Mouse (Mus musculus): ENCODE data around the gene Qrich2.
"Not testable (repeated sequence)": the region's sequence is repeated elsewhere in the genome, so short reads cannot be mapped to it uniquely, and the experiment has no call there.

Gene Qrich2

DNA sequence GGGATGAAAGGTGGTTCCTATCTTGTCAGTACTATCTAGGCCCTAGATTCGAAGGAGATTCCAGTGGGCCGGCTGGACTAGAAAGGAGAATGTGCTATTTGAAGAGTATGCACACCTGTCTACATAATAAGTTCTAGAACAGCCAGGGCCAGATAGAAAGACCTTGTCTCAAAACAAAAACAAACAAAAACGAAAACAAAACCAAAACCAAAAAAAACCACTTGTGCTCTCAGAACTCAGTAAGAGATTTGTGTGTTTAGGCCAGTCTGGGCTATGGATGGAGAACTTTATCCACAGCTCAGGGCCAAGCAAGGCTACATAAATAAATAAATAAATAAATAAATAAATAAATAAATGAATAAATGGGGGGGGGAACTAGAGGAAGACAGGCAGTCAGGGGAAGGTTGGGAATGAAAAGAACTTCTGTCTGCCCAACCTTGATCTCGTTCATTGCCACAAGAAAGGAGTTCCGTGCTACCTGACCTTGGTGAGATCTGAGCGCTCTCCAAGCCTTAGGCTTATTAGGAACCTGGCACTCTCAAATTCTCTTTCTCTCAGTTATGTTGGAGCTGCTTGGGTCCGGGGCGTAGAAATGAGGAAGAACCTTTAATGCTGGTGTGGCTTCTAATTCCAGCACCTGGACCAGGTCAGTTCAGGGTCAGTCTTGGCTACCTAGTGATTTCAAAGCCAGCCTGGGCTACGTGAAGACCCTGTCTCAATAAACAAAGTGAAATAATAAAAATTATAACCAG, 36.0 kb downstream of the Qrich2 start:
- no peak for DNase-seq (ENCODE audit: low spot score)

DNA sequence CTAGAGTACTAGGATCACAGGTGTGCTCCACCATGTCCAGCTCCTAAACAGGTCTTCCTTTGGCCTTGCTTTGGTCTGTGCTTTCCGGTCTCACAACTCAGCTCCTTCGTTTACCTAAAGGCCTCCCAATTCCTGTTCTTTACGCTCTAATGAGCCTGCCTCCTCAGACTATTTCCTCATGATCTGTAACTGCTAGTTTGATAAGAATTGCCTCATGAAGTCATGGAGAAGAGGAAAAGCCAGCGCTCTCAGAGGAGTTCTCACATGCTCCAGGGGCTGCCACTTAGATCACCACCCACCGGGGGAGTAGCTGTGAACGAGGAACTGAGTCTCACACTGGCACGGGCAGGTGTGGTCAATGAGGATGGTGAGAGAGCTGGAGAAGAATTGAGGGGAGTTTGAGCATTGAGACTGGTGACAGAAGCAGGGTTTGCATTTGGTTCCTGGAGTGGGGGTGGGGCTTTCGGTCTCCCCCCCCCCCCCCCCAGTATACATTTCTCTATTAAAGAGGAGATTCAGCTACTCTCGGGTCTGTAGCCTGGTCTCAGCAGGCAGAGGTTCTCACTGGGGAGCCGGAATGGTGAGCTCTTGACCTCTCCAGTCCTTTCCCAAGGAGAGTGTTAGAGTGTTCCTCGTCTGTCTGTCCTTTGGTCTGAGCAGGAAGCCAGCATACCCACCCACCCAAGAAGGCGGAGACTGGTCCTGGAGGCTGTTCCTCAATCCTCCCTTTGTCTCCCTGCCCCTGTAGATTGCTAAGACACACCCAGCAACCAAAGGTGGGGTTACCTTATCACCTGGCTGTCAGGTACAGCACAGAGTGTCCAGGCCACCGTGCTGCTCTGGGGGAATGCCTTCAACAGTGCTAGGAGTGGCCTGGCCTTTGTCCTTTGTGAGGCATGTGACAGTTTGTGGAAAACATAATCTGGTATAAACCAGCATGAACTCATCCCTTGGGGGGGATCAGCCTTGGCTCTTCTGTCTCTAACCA, 36.9 kb downstream of the Qrich2 start:
- DNase-seq (ENCODE audit: low spot score) = no peak

DNA sequence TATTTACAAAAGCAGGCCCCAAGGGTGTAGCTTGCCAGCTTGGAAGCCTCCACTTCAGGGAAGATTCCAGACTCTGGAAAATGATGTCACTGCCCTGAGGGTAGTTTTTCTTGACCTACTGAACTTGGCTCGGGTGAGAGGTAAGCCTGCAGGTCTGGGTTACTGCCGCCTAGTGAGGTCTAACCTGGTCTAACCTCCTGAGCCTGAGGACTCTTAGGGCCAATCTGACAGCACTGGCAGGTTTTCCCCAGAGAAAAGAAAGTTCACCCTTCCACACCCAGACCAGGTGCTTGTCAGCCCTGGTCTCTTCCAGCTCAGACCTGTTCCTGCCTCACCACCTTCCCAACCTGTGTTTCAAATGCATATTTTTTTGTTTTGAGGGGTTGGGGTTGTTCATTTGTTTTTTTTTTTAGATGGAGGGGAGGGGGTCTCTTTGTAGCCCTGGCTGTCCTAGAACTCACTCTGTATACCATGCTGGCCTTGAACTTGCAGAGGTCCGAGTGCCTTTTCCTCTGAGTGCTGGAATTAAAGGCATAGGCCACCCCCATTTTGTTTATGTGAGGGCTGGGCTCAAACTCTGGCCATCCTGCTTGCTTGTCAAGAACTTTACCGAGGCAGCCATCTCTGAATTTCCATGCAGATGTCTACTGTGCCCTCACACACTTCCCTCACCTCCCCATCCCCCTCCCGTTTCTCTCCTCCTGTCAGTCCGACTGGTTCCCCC, 39.0 kb downstream of the Qrich2 start:
- no peak for DNase-seq (ENCODE audit: low spot score)

DNA sequence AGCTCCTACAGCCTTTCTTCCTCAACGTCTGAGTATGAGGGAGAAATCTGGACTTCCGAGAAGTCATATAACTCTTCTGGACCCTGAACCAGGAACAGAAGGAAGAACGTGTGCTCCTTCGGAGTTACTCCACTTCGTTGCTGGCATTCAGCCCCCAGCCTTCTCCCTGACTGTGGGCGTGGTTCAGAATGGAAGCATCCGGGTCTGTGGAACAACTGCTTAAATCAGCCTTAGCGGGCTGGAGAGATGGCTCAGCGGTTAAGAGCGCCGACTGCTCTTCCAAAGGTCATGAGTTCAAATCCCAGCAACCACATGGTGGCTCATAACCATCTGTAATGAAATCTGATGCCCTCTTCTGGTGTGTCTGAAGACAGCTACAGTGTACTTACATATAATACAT, 39.7 kb downstream of the Qrich2 start:
- not testable (repeated sequence) for DNase-seq (ENCODE audit: low spot score)

DNA sequence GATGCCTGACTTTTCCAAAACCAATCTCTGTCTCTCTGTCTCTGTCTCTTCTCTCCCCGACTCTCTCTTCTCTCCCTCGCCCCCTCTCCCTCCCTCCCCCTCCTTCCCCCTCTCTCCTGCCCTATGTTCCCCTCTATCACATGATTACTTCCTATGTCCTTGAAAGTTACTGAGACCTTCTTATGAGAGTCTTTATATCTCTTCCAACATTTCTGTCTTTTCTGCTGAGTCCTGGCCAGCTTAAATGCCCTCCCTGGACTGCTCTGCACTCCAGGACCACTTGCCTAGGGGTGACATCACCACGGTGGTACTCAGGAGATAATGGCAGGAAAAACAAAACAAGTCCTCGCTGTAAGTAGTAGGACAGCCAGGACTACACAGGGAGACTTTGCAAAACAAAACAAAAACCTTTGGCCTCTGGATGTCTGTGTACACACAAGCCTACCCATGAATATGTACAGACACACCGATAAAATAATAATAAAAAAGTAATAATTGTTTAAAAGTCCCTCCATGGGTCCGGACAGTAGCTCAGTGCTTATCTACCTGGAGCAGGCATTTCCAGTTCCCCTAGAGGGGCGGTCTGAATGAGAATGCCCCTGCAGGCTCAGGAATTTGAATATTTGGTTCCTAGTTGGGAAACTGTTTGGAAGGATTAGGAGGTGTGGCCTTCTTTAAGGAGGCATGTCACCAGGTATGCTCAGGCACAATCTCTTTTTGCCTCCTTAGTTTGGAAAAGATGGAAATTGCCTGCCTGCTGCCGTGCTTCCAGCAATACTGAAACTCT, 41.2 kb downstream of the Qrich2 start:
- no peak for DNase-seq (ENCODE audit: low spot score)

DNA sequence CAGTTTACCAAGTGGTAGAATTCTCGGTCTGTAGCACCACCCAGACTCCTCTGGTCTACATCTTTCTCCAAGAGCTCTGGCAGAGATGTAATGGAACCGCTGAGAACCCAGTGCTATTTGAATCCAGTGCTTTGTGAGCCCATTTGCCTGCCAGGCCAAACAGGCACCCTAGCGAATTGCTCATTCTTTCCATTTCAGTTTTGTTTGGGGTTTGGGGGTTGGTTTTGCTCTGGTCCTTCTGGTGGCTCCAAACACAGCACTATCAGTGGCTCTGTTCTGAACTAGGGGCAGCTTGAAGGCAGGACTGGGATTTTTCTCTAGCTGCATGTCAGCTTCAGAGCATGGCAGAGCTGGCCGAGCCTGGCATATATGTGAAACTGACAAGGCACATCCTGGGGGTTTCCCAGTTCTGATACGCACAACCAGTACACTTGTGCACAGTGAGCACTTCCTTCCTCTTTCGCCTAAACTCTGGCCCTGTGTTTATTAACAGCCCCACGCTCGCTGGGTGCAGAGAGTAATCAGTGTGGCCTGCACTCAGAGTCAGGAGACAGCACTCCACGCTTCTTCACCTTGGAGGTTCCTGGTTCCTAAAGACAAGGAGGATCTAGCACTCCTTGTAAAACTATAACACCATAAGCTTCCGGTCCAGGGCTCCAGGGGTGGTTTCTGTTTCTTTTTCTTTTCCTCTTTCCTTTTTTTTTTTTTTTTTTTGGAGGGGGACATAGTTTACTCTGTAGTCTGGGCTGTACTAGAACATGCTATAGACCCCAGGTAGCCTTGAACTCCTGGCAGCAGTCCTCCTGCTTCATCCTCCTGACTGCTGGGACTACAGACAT, 42.0 kb downstream of the Qrich2 start:
- peak; percentile 78 for DNase-seq (ENCODE audit: low spot score)

DNA sequence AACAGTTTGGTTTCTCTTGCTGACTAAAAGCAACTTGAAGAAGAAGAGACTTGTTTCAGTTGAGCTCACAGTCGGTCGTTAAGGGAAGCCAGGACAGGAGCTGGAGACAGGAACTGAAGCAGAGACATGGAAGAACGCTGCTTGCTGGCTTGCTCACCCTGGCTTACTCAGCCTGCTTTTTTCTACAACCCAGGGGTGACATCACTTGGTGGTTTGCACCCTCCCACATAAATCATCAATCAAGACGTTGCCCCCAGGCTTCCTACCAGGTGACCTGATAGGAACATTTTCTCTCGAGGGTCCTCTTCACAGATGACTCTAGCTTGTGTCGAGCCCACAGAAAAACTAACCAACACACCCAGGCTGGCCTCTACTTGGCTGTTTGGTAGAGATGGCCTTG, 42.8 kb downstream of the Qrich2 start:
- DNase-seq (ENCODE audit: low spot score) = no peak

DNA sequence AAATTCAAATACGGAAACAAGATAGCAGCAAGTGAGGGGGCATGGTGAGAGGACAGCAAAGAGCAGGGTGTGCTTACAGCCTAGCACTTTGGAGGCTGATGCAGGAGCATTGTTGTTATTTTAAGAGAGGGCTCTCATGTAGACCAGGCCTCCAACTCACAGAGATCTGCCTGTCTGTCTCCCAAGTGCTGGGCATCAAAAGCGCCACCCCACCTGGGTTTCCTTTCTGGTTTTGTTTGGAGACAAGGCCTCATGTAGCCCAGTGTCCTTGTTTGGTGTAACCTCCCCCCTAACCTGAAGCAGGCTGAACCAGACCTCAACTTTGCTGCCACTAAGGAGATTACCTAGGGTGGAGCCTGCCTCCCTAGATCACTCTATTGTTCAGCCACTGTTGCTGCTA, 43.5 kb downstream of the Qrich2 start:
- DNase-seq (ENCODE audit: low spot score) = no peak

DNA sequence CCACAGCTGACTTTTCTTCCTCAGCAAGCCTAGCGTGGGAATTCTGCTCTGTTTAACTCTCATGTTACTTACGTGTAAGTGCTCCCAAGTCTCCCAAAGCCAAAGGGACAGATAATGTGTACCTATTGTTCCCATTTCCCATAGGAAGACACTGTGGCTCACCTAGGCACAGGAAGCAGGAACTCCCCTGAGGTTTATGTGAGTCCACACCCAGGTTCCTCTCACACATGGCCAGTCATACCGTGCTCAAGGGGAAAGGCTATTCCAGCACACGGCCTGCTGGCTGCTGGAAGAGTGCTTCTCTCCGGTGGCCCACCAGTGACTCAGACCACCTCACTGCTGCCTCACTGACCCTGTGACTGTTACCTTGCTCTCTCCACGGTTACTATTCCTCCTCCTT, 44.9 kb downstream of the Qrich2 start:
- no peak for DNase-seq (ENCODE audit: low spot score)

DNA sequence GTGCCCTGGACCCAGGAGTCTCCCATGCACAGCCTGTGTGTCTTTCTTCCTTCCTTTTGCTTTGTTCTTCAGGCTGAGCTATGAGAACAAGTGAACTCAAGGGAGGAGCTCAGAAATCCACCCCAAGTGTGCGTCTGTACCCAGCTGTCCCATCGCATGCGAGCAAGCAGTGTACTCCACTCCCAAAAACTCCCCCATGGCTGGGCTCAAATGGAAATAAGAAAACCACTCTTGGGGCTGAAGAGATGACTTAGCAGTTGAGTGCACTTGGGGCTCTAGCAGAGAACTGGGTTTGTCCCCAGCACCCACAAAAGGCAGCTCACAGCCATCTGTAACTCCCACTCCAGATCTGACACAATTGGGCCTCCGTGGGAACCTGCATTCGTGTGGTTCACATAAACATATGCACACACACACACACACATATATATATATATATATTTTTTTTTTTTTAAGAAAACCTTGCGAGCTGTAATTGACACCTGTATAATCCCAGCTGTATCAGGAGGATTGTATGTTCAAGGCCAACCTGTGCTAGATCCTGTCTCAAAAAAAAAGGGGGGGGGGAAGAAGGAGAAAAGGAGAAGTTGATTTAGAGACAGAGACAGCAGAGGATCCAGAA, 47.1 kb downstream of the Qrich2 start:
- no peak for DNase-seq (ENCODE audit: low spot score)

DNA sequence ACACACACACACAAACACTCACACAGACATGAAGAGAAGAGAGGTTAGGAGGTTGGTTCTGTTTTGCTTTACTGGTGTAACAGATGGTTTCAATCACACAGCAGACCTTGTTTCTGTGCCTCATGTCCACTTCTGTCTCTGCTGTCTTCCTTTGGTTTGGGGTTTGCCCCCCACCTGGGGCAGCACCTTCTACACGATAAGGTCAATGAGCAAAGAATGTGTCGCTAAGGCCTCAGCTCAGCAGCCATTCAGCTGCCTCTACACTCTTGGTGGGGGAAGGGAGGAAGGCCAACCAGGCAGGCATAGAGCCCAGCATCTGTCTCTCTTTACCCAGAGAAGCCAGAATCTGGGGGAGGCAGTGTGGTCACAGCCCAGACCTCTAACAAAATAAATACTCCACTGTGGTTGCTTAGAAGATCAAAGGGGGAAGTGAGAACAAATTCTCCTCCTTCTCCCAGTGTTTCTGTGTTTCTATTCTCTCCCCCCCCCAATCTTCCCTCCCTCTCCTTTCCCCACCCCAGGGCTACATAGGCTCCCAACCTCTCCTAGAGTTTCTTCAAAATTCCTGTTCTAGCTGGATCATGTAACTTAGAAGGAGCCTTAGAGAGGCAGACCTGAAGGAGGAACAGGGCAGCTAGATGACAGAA, 47.7 kb downstream of the Qrich2 start:
- no peak for DNase-seq (ENCODE audit: low spot score)

DNA sequence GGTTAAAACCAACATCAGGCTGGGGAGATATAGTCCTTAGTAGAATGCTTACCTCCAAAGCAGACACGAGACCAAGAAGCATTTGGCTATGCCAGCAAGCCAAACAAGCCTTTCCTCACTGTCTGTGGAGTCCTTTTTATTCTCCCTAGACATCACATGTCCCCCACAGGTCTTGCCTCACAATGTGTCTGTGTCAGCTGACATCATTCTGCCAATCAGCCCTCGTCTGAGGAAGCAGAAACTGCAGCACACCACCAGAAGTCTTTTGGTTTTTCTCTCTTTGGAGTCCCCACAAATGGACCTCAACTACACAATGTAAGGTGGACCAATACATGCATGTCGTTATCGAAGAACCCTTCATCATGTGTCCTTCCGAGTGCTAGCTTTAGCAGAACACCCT, 49.0 kb downstream of the Qrich2 start:
- no peak for DNase-seq (ENCODE audit: low spot score)

DNA sequence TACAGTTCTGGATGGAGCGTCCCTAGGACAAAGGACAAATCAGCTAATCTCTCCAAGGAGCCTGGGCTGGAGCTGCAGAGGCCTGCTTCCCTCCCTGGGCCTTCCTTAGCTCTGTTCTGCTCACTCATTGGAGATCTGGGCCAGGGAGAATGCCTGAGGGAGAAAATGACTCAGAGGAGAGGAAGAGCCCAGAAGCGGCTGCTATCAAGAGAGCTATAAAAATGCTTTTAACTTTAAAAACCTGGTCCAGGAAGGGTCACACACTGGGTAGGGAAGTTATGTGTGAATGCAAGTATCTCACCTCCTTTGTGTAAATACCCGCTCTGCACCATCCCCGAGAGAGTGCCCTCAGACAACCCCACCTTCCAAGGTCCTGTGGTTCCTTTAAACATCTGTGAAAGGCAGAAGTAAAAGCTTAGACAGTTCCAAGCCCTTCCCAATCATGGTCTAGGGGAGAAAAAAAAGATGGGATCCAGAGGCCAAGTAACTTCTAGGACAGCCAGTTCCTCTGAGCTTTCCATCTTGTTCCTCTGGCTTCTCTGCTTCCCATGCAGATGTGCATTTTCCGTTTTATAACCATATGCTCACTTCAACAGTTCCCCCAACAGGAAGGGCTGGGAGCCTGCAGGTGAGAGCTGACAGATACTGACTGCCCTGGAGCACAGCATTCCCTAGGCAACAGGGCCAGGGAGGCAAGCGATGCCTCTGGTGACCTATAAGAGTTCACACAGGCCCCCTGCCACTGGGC, 49.7 kb downstream of the Qrich2 start:
- no peak for DNase-seq (ENCODE audit: low spot score)

DNA sequence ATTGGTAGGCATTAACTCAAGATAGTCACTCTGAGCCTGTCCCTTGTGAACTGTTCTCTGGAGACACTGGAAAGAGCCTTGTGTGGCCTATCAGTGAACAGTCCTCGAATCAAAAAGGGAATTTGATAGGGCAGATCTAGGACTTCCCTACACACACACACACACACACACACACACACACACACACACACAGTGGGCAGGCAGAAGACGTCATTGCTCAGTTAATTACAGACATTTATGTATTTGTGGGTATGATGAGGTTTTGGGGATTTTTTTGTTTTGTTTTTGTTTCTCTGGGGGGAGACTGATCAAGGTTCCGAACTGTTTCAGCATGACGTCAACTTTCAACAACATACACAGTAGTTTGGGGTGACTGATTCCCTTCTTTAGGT, 52.4 kb downstream of the Qrich2 start:
- no peak for DNase-seq (ENCODE audit: low spot score)

DNA sequence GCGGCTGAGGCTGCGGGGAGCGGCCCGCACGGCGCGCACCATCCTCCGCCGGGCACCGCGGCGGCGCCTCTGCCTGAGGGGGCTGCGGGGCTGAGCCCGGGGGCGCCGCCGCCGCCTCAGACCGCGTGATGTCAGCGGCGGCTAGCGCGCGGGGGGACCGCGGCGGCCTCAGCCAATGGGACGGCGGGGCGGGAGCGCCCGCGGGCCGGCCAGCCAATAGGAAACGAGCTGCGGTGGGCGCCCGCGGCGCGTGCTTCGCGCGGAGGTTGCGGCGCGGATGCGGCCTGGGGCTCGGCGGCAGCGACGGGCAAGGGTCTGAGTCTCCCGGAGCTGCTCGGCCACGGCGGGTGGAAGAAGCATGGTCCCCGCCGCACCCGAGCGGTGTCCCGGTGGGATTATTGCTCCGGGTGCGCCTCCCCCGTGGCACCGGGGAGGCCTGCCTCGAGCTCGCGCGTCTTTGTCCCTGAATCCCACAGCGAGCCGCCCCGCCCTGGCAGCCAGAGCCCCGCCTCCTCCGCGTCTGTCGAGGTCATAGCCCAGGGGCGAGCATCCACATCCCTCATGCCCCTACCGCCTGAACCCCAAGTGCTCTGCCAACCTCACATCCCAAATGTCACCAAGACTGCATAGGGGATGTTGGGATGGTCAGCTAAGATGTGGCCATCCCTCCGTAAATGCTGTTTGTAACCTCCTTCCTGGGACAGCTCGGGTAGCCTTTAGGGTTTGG, 53.0 kb downstream of the Qrich2 start, which contains the start of gene Rnf157:
Rnf157 (minus strand) TSS at position 129 of the 727 bp plus-strand sequence.
- peak; percentile 67 for DNase-seq (ENCODE audit: low spot score)

DNA sequence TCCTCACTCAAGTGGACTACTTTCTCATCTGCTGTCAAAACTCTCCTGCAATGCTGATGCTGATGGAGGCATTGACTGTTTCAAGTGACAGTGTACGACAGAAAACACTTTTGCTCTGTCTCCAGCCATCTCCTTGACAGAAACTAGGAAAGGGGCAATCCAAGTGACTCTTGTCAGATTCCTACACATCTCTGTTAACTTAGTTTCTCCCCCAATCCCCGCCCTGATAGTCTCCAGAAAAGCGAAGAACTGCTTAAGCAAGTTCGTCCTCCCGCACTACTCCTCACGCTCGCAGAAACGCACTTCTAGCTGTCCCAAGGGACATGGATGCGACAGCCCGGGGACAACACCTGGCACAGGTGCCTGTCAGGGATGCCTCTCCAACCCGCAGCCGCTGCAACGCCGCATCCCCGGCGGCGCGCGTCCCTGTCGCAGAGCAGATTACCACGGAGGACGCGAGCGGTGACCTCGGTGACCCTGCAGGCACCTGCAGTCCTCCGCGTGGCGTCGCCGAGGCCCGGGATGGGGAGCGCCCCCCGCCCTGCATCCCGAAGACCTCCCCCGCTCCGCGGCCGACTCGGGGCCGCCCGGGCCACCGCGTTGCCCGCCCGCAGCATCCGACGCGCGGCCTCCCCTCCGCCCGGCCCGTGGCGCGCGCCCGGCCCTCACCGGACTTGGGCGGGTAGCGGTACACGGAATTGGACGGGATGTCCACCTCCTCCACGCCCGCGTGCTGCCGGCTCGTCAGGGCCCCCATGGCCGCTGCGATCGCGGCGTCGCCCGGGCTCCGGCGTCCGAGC, 53.8 kb downstream of the Qrich2 start:
- DNase-seq (ENCODE audit: low spot score) = no peak

DNA sequence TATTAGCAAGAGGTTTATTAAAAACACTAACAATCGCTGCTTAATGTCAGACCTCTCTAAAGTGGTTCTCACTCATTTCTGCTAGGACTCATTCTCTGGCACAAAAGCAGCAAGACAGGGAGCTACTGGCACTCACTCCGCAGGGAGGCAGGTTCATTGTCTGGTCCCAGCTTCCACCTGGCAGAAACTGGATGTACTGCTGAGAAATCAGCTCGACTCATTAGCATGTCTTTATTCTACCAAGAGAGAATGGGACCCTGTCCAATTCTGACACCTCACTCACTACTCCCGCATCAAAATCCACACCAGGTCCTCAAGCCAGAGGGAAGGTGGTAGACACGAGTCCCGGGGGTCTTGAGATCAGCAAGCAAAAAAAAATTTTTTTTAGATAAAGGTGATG, 54.5 kb downstream of the Qrich2 start:
- DNase-seq (ENCODE audit: low spot score) = no peak

Measured in lung, postnatal 25 days (tissue).